Mouse (Mus musculus): ENCODE results near the gene Uqcc1. TPM values are rescaled to one million over a fixed set of nuclear protein-coding genes. Genes with fewer than 3 reads are reported as not detected.
"Not testable (repeated sequence)": the region's sequence is repeated elsewhere in the genome, so short reads cannot be mapped to it uniquely, and the experiment has no call there.

Uqcc1 gene
- total RNA-seq, 2 experiments from 2014 or later, result 58.4 to 70.1 TPM

DNA sequence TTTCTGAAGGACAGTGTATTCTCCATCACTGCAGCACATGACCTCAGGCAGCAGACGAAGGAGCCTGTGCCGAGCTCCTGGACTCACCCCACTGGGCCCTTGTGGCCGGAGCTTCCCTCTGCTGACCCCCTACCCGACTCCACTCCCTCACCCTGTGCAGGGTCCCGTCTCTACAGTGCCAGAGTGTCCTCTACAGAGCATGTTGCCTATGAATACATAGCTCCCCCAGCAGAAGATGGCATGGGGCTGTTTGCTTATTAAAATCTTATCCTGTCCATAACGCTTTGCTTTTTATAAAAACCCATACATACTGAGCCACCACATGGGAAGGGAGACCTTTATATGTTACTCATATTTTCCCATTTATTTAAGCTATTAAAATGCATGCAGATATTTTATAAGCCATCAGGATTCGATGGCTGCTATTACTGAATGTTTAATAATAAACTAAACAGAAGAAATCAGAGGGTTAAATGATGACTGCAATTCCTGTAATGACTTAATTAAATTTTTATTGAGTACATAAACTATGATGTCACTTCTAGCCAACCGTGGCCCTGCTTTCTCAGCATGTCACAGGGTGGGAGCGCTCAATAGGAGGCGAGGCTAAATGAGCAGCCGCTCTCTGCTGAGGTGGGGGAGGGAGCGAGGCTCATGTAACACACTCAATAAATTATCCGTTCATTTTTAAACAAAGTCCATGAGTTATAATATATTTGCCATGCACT lies 67.4 kb downstream of the Uqcc1 start:
- DNase-seq (ENCODE audit: low spot score in 2 of 2), result peak; percentile 28 to 65

DNA sequence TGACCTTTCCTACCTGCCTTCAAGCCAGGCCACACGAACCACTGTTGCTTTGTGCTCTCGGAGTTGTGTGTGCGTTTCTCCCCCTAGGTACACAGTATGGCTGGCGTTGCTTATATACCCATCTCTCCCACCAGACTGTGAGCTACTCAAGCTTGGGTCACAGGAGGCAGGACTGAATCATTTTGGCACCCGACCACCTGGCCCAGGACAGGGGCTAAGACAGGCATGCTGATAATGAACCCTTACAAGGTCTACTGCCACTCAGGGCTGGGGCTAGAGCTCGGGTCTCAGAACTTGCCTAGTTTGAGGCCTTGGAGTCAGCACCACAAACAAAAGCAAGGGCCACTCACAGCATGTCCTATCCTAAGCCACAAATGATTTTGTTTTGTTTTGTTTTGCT lies 68.5 kb downstream of the Uqcc1 start:
- no peak for DNase-seq (ENCODE audit: low spot score in 2 of 2)

DNA sequence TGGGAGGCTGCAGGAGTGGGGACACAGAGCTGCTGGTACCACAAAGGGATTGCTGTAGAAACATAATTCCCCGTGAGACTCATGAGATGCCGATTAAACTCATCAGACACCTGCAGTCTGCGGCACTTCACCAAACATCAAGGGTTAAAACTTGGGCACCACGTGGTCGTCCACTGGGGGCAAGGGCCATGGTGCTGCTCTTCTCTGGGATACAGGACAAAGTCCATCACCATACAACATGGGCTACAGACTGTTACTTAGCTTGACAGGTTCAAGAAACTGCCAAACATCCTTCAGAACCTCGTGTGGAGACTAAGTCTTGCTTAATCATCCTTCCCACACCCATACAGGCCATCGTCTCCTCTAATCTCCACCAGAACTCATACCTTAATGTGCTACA lies 70.0 kb downstream of the Uqcc1 start:
- no peak for DNase-seq (ENCODE audit: low spot score in 2 of 2)

DNA sequence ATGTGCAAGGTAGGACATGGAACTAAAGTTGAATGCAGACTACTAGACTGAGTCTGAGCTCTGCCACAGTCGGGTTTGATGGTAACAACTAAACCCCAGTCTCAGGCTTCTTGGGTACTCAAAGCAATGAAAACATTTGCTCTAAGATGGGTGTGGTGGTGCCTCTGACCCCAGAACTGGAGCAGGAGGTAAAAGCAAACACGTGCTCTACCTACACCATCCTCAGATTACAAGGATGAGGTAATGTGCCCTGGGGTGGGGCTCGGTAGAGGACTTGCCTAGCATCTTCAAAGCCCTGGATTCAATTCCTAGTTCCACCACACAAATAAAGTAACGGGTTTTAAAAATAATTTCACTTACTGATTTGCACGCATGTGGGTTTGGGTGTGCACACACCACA lies 77.6 kb downstream of the Uqcc1 start:
- no peak for DNase-seq (ENCODE audit: low spot score in 2 of 2)

DNA sequence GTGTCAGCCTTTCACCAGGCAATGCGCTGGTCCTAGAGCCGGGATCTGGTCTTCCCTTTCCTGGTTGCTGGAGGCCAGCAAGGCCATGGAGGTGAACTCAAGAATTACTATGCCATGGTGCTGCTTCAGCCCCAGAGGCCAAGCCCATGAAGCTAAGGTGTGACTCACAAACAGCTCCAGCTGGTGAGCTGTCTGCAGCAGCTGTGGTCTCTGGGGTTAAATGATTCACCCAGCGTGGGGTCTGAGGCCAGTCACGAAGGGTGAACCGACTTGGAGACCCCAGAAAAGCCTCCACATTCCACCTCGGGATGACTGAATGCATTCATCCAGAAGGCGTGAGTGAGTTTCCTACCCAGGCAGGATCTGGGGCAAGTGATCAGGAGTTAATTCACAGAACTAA lies 80.0 kb downstream of the Uqcc1 start:
- no peak for DNase-seq (ENCODE audit: low spot score in 2 of 2)

DNA sequence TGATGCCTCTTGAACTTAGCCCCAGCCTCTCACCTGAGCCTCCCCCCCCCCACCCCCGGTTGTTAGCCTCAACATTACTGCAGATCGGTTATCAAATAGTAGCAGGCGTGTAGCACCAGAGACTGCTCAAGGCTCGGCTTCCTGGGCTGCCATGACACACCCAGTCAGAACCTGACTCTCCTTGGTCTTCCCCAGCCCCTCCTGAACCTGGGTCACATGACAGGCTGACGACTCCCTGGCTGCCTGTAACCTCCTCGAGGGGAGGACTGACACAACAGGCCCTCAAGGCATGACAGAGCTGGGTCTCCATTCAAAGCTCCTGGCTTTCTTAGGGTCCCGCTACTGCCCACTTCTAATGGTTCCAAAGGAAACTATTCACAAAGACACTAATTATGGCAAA lies 80.6 kb downstream of the Uqcc1 start:
- DNase-seq (ENCODE audit: low spot score in 2 of 2), result no peak

DNA sequence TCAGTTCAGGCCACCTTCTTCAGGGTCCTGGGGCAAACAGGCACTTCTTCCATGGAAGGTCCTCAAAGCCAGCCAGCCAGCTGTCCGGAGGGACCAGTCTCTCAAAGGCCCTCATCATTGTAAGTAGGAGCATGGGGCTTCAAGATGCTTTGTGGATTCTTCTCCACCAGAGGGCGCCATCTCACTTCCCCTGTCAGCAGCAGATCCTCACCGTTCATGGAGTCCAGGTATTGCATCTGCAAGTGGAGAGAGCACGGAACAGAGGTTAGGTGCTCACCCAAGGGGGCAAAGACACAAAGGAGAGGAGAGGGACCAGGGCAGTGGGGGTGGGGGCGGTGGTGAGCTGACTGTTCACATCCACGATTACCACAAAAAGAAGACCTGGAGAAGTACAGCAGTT lies 81.8 kb downstream of the Uqcc1 start:
- DNase-seq (ENCODE audit: low spot score in 2 of 2), result peak; percentile 74 to 84

DNA sequence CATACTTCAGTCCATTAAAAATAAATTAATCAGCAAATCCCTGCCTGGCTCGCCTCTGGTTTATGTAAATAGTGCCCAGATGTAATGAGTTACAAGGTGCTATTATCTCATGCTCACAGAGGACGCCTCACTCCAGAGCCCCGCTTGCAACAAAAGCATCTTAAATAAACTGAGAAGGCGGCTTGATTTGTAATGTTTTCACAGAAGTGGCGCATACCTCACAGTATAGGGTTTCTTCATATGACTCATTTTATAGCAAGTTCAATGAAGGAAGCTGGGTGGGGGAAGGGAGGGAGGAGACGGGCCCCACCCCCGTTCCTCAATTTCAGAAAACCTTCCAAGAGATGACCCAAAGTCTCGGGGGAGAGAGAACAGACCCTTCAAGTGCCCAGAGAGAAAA lies 83.2 kb downstream of the Uqcc1 start:
- no peak for DNase-seq (ENCODE audit: low spot score in 2 of 2)

DNA sequence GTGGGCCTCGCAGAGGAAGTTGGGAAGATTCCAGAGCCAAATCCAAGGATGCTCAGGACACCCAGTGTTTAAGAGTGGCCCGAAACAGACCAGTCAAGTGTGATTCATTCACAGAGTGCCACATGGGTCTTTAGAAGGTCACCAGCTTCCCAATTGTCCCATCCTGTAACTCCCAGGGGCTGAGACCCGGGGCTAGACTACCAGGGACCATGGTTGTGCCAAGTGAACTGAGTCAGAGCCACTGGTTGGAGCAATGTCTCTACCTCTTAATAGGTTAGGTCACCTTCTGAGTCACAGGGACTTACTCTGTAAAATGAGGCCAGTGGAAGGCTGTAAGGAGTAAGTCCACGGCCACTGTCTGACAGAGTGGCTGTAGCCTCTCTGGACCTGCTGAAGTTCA lies 91.1 kb downstream of the Uqcc1 start:
- no peak for DNase-seq (ENCODE audit: low spot score in 2 of 2)

DNA sequence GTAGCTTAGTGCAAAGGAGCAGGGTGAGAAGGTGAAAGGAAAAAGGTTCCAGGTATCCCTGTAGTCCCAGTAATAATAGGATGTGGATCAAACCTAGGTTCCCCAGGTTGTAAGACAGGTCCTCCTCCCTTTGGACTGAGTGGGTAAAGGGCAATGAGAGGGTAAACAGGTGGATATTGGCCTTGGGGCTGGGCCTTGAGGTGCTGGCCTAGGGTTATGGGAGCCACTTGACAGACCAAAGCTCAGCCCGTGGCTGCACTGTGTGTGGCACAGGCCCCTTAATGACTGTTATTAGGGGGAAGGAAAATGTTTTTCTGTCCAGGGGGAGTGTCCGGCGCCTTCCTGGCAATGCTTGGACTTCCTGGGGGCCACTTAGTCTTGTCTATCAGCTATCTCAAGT lies 92.1 kb downstream of the Uqcc1 start:
- DNase-seq (ENCODE audit: low spot score in 2 of 2), result no peak

DNA sequence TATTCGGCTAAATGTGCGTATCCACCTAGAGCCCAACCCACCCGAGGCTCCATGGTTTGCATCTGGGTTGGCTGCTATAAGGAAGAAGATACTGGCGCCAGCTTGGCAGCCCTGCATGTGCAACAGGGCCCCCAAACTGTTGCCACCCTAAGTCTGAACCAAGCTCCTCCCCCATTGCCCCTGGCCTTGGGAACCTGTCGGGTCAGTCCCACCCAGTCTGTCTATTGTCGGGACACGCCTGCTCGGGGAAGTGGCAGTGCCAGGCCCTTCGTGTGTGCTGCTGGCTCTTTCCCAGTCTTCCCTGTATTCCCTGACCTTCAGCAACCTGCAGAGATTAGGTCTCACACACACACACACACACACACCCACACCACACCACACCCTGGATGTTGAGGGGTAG lies 95.4 kb downstream of the Uqcc1 start, which contains the start of gene Fam83c:
Fam83c (minus strand) TSS at position 123 of the 400 bp plus-strand sequence.
- DNase-seq (ENCODE audit: low spot score in 2 of 2), result no peak

DNA sequence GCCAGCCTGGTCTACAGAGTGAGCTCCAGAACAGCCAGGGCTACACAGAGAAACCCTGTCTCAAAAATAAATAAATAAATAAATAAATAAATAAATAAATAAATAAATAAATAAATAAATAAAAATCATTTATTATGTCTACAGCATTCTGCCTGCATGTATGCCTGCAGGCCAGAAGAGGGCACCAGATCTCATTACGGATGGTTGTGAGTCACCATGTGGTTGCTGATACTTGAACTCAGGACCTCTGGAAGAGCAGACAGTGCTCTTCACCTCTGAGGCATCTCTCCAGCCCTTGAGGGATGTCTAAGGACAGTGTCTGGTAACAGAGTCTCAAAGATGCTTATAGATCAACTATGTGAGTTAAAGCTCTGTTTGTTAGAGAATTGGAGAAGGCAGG lies 98.0 kb downstream of the Uqcc1 start:
- not testable (repeated sequence) for DNase-seq (ENCODE audit: low spot score in 2 of 2)

DNA sequence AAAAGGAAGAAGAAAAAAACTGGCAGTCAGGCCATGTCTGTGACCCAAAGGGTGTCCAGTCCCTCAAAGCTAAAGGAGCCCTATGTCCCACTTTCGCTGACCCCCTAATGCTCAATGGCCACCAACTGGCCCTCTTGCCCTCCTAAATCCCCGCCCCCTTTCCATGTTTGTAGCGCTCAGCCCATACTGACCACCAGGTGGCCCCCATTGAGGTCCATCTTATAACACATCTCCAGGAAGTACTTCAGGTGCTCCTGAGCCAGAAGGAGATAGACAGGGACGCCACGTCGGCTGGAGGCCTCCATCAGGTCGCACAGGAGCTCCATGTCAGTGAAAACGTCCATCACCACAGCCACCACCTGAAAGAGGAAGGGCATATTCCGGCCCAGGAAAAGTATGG lies 98.8 kb downstream of the Uqcc1 start:
- DNase-seq (ENCODE audit: low spot score in 2 of 2), result no peak

DNA sequence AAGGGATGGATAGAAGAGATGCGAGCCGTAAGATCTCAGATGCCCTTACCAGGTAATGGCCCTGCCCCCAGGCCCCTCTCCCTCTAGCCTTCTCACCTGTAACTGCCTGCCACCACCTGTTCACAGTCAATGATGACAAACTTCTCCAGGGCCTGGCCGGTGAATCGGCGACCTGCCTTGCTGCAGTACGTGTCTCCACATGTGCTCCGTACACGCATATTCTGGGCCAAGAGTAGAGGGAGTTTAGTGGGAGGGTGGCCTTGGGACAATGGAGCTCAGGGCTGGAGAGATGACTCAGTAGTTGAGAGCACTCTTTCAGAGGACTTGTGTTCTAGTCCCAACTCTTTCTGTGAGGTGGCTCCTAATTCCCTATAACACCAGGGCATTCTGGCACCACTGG lies 99.3 kb downstream of the Uqcc1 start:
- DNase-seq (ENCODE audit: low spot score in 2 of 2), result no peak

DNA sequence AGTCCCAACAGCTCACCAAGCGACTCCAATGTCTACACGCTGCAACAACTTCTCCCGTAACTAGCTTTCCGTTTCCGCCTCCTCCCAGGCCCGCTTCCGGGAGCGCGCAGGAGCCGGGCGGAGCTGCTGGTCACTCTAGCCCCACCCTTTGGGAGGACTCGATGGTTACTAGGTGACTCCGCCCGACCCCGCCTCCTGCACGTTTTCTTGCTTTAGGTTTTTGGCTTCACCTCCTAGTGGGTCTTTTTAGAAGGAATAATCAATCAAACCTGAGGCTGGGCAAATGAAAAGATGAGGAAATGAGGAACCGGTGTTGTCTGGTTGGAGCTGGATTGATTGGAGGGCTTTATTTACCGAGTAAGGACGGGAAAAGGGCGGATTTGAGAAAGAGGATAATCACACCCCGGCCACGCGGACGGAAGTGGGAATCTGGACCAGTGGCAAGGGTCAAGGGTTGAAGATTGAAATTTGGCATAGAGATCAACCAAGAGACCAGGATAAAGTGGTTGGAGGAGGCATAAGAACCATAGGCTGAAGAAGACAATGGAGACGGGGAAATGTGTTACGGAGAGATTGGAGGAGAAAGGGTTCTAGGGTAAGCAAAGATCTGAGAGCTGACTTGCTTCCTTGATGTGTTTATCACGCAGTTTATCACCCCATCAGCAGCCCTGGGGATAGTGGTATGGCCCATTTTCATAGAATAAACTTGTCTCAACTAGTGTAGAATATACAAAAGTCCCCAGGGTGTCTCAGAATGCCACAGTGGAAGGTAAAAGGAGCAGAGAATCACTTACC lies 103.3 kb downstream of the Uqcc1 start, which contains the start of gene Eif6:
Eif6 (minus strand) TSS at position 296 of the 795 bp plus-strand sequence.
- DNase-seq (ENCODE audit: low spot score in 2 of 2), result peak; percentile 67 to 88

DNA sequence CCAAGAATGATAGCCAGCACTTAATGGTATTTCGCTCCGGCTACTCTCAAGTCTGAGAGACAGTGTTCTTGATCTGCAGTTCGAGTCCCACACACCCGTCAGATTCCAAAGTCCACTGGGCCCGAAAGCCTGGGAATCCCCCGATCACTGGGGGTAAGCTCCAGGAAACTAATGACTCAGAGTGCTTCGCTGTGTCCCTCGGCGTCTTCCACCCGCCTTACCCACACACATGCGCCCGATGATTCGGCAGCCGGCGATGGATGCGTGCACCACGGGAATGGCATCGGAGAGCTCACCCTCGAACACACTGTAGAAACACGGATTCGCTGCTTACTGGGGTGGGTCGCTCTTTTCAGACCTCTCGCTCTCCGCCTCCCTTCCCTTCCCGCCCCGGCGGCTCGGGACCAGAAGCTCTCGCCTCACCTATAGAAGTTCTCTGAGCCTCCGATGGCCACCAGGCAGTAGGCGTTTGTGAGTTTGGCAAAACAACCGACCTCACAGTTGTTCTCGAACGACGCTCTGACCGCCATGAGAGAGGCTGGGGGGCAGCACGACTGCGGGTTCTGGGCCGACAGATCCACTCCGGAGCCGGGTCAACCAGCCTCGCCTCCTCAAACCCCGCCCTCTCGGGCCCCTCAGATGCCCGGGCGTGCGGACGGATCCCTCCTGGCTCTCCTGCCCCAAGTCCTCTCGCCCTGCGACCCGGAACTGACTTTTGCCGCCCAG lies 104.0 kb downstream of the Uqcc1 start:
- DNase-seq (ENCODE audit: low spot score in 2 of 2), result no peak

DNA sequence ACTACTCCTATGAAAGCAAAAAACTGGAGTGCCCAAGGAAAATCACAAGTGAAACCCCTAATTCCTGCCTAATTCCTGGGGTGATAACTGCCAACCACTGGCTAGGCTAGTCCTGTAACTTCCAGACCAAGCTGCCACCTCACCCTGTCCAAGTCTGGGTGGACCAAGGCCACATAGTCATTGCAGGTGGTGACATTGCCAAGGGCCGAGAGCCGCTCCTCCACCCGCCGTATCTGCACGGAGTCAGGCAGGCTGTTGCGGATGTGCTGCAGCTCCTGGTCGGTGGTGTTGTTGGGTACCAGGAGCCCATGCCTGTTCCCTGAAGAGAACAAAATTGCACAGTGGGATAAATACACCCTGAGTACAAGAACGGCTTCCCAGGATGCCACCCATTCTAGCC lies 106.4 kb downstream of the Uqcc1 start:
- no peak for DNase-seq (ENCODE audit: low spot score in 2 of 2)

DNA sequence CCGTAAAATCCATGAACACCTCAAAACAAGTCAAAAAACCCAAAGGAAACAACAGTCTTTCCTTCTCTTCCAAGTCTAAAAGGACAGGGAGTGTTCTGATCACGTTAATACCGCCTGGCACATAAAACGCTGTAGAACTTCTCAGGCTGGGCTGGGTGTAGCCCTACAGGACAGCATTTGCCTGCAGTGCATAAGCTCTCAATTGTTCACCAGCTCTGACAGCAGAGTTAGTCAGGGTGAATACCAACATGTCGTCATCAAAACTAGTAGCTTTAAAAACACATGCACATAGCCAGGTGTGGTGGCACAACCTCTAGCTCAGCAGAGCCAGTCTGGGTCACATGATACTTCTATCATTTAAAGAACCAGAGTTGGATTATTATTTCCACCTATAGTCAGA lies 109.3 kb downstream of the Uqcc1 start:
- no peak for DNase-seq (ENCODE audit: low spot score in 2 of 2)

DNA sequence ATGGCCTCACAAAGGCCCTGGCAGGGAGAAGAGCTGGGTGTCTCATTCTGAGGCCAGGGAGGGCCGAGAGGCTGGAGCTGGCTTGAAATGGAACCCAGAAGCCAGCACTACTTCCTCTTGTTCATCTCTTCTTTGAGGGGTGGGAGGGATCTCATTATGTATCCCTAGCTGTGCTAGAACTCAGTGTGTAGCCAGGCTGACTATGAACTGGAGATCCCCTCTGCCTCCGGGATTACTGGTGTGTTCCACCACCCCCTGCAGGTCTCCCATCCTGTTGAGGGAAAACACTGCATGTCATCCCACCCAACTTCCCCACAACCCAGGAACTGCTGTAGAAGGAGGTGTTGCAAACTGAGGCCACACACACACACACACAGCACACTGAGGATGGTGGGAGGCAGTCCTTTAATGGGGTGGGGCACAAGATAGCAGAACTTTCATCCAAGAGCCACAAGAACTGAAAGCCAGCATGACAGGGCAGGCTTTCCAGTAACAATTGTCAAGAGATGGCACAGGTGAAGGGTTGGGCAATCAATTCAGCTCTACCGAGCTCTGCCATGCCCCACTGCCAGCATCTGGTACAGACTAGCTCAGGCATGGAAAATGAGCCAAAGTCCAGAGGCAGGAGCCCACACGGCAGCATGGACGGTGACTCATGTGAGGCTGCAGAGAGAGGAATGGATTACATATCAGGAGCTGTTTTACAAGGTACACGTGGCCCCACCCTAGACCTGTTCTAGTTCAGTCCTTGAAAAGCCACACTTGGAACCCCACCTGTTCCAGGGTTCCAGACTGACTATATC lies 110.5 kb downstream of the Uqcc1 start:
- DNase-seq (ENCODE audit: low spot score in 2 of 2), result no peak

DNA sequence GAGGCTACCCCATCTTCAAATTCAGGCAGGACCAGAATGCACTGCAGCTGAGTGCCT lies 110.9 kb downstream of the Uqcc1 start, which contains the start of gene BC029722:
BC029722 (minus strand) TSS at position 35 of the 57 bp plus-strand sequence.
- DNase-seq (ENCODE audit: low spot score in 2 of 2), result no peak

DNA sequence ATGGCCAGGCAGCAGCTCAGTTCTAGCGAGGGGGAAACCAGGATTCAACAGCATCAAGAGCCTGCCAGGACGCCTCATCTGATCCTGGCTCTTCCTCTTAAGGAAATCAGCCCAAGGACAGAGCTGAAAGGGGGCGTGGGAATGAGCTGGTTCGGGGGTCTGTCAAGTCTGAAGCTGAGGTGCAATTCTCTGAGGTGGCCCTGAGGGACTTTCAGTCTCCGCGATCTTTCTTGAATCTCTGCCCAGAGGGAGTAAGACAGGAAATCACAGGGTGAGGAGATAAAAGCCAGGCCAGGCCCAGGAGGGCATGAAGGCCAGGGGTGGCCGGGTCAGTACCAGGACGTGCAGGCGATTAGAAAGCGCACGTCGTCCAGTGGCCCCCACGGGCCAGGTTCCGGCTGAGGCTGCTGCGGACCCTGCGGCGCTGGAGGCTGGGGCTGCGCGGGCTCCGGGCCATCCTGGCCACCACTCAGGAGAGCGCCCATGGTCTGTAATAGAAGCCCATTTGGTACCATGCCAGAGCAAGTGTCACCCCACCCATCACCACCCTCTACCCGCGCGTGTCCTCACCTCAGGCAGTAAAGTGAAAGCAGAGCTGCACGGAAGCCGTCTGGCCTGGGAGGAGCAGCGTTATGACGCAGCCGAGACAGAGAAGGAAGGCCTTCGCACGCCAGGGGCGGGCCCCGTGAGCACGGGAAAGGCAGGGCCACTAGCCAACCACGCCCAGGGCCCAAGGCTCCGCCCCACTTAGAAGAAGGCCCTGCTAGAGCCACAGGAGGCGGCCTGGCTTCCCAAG lies 111.3 kb downstream of the Uqcc1 start:
- peak; percentile 92 to 94 for DNase-seq (ENCODE audit: low spot score in 2 of 2)
